Mouse (Mus musculus) frontal cortex, adult (tissue): ENCODE results near the gene Phf20.
A peak's percentile ranks its signal among the peaks of the same experiment; 100 is the strongest.

Experiments used
- ATAC-seq: cut with Nextera tagmentation; 2 replicates; pipeline ENCODE4 v1.9.2; 2017; ENCODE audit warnings: mild to moderate bottlenecking, moderate library complexity, mixed read lengths; ENCODE audit not compliant: low TSS enrichment

Phf20 gene

GRCm38 (mm10) chr2:156314811-156315210, 118.5 kb downstream of the Phf20 start:
- no peak for ATAC-seq

GRCm38 (mm10) chr2:156318491-156318890, 122.2 kb downstream of the Phf20 start:
- ATAC-seq = no peak

DNA sequence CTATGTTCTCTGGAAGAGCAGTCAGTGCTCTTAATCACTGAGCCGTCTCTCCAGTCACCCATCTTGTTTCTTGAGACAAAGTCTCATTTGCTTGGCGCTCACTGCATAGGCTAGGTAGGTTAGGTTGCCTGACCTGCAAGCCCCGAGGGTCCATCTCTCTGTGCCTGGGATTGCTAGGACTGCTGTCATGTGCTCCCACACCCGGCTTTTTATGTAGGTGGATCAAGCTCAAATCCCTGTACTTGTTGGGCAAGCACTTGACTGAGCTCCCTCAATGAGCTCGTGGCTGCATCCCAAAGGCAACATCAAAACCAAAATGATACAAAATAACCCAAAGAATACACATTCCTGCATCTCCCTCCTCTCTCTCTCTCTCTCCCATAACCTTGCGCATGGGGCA, 125.3 kb downstream of the Phf20 start:
- no peak for ATAC-seq

- peak; percentile 88; the same call in 1 of the 2 replicates for ATAC-seq
Measured at GRCm38 (mm10) chr2:156324116-156324588, 127.9 kb downstream of the Phf20 start.

DNA sequence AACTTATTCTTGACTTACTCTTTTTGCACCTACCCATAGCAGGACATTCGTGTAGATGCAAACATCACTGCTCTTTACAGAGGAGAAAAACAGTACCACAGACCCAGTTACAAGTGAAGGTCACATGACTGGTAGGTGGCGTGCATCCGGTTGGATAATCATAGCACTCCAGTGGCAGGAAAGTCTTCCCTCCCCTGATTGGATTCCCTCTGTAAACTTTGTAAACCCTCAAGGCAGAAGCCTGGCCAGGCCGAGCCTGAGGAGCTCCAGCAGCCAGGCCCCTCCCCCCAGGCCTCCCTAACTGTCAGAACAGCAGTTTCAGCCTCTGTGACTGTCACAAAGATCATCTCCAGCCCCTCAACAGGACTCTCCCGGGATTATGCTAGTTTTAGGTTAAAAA, 128.4 kb downstream of the Phf20 start:
- ATAC-seq = no peak

GRCm38 (mm10) chr2:156330681-156331080, 134.4 kb downstream of the Phf20 start:
- no peak for ATAC-seq

DNA sequence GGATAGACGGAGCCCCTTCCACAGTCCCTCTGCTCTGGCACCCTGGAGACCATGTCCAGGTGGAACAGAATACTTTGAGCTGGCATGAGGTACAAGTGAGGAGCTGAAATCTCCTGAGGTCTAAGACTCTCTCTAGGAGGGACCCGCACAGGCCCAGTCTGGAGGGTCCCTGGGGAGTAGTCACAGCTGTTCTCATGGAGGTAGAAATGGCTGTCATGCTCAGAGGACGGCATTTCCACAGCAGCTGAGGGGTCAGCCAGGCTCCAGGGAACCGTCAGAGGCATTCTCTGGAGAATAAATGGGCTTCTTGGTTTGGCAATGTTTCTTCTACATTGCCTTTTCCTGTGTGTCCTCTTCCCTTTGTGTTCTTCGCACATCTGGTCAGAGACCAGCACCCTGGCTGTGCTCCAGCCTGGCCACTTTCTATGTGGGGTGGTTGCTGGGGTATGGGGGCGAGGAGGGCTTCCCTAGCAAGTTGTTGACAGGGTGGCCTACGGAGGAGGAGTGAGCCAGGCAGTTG, 135.2 kb downstream of the Phf20 start:
- no peak for ATAC-seq

DNA sequence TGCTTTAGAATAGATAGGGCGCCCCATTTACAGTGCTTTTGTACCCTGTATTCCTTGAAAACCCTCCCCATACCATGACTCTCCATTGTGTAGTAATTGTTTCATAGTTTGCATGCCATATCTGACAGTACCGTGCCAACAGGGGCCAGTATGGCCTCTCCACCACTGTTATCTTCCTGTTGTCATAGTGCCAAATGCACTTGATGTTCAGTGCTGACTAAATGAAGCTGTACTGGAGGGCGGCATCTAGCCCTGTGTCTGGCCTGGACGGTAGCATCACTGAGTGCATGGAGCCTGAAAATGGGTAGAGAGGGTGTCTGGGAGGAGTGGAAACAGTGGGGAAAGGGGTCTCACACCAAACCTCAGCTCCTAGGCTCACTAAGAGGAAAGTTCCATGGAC, 143.8 kb downstream of the Phf20 start:
- no peak for ATAC-seq

- ATAC-seq = no peak
Measured at GRCm38 (mm10) chr2:156344775-156345532, 148.7 kb downstream of the Phf20 start.

DNA sequence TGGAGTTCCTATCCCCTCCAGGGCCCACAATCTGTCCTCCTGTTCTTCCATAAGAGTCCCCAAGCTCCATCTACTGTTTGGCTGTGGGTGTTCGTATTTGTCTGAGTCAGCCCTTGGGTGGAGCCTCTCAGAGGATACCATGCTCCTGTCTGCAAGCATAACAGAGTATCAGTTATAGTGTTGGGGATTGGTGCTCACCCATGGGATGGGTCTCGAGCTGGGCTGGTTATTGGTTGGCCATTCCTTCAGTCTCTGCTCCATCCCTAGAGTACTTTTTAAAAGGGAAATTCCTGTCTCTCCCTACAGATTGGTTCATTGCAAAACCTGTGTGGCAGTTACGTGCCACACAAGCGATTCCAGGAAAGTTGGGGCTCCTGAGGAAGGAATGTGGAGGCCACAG, 152.5 kb downstream of the Phf20 start:
- no peak for ATAC-seq

DNA sequence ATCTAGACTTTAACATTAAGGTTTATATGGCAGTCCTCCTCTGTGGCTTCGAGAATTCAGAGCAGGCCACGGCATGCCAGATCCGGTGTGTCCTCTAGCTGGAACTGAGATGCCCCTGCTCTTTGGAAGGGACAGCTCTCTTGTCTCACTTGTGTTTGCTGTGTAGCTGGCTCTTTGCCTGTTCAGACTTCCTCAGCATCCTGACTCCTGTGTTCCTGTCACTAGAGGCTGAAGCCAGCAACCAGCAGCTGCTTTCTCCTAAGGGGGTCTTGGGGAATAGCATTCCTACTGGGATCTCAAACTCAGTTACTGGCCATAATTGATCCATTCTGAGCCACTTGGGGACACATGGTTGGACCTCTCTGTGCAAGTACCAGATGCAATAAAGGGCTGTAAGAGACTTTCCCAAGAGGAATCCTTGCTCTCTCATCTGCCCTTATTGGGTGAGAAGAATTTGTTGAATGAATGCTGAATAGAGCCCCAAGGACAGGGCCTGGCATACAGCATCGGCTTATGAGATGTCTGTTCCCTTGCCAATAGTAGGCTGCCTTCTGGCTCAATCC, 153.1 kb downstream of the Phf20 start:
- ATAC-seq = no peak

DNA sequence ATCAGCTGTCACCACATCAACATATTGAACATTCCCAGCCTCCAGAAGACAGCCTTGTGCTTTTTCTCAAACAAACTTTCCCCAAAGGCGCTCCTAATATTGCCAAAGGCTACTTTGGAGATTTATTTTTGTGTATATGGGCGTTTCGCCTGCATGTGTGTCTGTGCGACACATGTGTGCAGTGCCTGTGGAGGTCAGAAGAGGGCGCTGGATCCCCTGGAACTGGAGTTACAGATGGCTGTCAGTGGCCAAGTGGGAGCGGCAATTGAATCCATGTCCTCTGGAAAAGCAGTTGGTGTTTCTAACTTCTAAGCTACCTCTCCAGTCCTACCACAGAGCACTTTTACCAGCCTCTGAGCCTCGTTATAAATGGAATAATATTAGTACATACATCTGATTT, 155.0 kb downstream of the Phf20 start:
- ATAC-seq = no peak

DNA sequence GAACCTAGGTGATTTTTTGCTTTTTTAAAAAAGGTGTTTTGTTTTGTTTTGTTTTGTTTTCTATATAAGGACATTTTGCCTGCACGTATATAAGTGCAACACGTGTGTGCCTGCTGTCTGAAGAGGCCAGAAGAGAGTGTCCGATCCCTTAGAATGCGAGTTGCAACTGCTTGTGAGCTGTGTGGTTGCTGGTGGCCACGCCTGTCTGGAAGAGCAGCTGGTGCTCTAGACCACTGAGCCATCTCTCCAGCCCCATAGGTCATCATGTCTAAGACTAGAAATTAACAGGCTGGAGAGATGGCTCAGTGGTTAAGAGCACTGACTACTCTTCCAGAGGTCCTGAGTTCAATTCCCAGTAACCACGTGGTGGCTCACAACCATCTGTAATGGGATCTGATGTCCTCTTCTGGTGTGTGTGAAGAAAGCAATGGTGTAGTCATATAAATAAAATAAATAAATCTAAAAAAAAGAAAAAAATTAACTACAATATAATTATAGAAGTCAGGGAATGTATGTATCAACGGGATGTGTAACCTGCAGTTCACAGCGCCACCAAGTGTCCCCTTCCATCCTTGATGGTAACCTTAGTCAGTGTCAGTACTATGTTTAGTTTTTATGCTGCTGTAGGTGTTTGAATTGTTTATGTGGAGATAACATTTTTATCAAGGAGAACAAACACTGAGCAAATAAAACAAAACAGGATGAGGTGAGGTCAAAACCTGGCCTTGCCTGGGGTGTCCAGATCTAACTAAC, 156.3 kb downstream of the Phf20 start:
- no peak for ATAC-seq

DNA sequence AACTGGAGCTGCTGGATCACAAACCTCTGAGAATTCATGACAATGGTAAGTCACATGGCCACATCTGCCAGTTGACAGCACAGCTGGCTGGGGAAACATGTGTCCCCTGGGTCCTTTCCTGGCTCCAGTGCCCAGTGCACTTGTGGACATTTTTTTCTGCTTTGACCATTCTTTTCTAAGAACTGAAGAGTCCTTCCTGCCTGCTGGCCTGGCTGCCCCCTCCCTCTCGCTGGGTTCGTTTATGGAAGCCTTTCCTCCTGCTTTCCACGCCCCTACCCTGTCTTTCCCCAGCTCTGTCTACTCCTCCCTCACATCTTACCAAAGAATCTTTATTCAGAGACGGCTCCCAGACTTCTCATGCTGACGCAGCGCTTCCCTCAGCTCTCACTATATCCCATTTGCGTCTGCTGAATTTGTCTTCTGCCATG, 157.0 kb downstream of the Phf20 start:
- ATAC-seq = peak; percentile 55; the same call in 1 of the 2 replicates

GRCm38 (mm10) chr2:156356031-156356430, 159.8 kb downstream of the Phf20 start:
- ATAC-seq = no peak; the same call in 1 of the 2 replicates
